Mouse (Mus musculus) erythroblast, embryonic 14.5 days (primary cell): ENCODE results near the gene Akr1c19. TPM values are rescaled to one million over a fixed set of nuclear protein-coding genes. Genes with fewer than 3 reads are reported as not detected.
A peak's percentile ranks its signal among the peaks of the same experiment; 100 is the strongest.
"Not testable (repeated sequence)": the region's sequence is repeated elsewhere in the genome, so short reads cannot be mapped to it uniquely, and the experiment has no call there.

Experiments
- H3K27me3 ChIP-seq: 2 replicates; pipeline ENCODE4 v1.6.1; 2012; ENCODE audit warnings: inconsistent platforms; ENCODE audit not compliant: control insufficient read depth
- H3K36me3 ChIP-seq: 2 replicates; pipeline ENCODE4 v1.6.1; 2012; ENCODE audit warnings: mild to moderate bottlenecking, inconsistent platforms; ENCODE audit not compliant: control insufficient read depth
- H3K4me1 ChIP-seq: 2 replicates; pipeline ENCODE4 v1.6.1; 2012; ENCODE audit warnings: inconsistent platforms; ENCODE audit not compliant: control insufficient read depth
- H3K4me3 ChIP-seq: replicated peaks from 2 replicates; pipeline ENCODE3; 2012; ENCODE audit warnings: moderate library complexity, mild to moderate bottlenecking, inconsistent platforms
- H3K9me3 ChIP-seq: 2 replicates; pipeline ENCODE4 v1.6.1; 2012; ENCODE audit warnings: low read length, inconsistent platforms, mixed read lengths; ENCODE audit not compliant: control insufficient read depth
- GATA1 ChIP-seq: IDR thresholded peaks from 2 replicates; pipeline ENCODE4 v1.6.1; 2012; ENCODE audit warnings: low read length, inconsistent platforms, mixed read lengths
- TAL1 ChIP-seq: IDR thresholded peaks from 3 replicates; pipeline ENCODE4 v1.6.1; 2012; ENCODE audit warnings: low read length, inconsistent platforms, mixed read lengths
- polyA plus RNA-seq: library from polyadenylated mRNA; stranded (reverse); fragments of >175 nt; gene quantifications from 2 replicates; pipeline ENCODE4 v1.2.3, GENCODE M21; 2012

Gene Akr1c19
- polyA plus RNA-seq, 1 experiment: 0.03 TPM

DNA sequence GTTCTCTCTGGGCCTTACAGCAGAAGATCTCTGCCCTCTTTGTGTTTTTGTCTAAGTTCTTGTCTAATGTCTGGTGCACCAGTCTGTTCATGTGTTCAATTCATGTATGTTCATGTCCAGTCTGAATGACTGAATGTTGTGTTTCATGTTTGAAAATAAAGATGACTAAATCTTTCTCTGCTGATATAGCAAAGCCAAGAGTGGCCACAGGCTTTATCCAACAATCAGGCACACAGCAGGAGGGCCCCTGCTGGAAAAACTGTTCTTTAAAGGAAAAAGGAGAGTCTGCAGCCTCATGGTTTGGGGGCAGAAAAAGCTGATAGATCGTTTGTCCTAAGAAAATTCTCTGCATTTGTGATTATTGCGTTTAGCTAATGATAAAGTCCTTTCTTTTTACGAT is 16.2 kb upstream of the Akr1c19 start:
- no peaks in the 10 kb centered on the region for H3K9me3 ChIP-seq
- TF ChIP-seq TAL1 (no peak), GATA1 (no peak)
- H3K27me3 ChIP-seq: no peaks in the 10 kb centered on the region
- no peaks in the 10 kb centered on the region for H3K4me1 ChIP-seq
- H3K36me3 ChIP-seq: no peaks in the 10 kb centered on the region
- H3K4me3 ChIP-seq: no peak overlapping the region

DNA sequence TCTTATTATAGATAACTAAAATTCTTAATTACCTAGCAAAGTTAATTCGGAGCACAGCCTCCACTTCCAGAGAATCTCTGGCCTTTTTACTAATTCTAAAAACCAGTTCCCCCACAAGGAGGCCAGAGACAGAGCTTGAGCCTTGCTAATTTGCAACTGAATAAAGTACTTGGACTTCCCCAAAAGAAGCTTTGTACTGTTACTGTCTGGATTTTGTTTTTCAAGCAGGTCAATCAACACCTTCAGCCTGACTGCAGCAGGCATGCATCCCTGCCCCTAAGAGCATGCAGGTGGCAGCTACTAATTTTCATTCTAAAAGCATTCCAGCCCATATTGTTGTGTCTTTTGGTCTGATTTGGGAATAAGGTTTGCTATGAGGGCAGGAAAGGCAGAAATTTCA is 13.0 kb upstream of the Akr1c19 start:
- H3K9me3 ChIP-seq, H3K36me3 ChIP-seq, H3K27me3 ChIP-seq, H3K4me1 ChIP-seq, H3K4me3 ChIP-seq: not testable (repeated sequence)

DNA sequence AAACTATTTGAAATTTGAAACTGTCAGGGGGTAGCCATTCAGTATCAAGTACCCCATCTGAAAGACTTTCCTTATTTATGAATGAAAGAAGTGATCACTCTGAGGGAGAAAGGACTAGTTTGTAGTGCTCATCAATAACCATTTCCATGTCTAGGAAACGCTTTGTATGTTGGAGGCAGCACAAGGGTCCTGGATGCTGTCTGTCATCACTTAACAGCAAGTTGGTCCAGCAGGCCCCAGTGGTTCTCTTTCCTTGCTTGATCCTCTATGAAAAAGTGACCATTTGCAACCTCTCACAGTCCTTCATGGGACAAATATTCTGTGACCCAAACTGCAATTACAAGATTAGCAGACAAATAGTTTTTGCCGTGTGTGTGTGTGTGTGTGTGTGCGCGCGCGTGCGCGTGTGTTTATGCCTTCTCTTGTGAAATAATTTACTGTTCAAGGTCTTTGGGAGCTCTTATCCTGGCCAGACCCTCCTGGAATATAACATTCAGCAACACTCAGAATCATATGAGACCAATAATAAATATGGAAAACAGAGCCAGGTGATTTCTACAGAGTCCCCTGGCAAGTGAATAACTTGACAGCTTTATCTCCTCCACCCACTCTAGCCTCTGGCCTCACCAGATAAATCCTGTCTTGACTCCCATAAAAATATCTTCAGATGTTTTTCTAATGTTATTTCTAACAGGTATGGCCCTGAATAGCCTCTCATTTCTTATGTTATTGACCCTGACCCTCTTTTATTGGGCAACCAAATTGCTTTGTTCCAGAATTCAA is 2.5 kb downstream of the Akr1c19 start:
- no peak for TF ChIP-seq TAL1
- no peak for TF ChIP-seq GATA1
- Histone ChIP-seq H3K4me3 (no peak overlapping the region), H3K4me1 (no peaks in the 10 kb centered on the region), H3K27me3 (no peaks in the 10 kb centered on the region), H3K9me3 (no peaks in the 10 kb centered on the region), H3K36me3 (no peaks in the 10 kb centered on the region)

- Histone ChIP-seq H3K36me3 (no peaks in the 10 kb centered on the region), H3K27me3 (no peaks in the 10 kb centered on the region), H3K9me3 (no peaks in the 10 kb centered on the region), H3K4me3 (no peak overlapping the region), H3K4me1 (no peaks in the 10 kb centered on the region)
- TF ChIP-seq GATA1 (no peak), TAL1 (no peak)
Observed at GRCm38 (mm10) chr13:4233135-4233534, 4.6 kb downstream of the Akr1c19 start.

GRCm38 (mm10) chr13:4233536-4234172 is 5.2 kb downstream of the Akr1c19 start:
- H3K27me3 ChIP-seq: no peaks in the 10 kb centered on the region
- TF ChIP-seq GATA1 (no peak), TAL1 (no peak)
- no peaks in the 10 kb centered on the region for H3K4me1 ChIP-seq
- no peaks in the 10 kb centered on the region; the same call in 1 of the 2 replicates for H3K36me3 ChIP-seq
- peak overlapping the region; percentile 38 for H3K4me3 ChIP-seq
- H3K9me3 ChIP-seq: no peaks in the 10 kb centered on the region

GRCm38 (mm10) chr13:4244861-4245559 is 16.5 kb downstream of the Akr1c19 start:
- no peaks in the 10 kb centered on the region for H3K27me3 ChIP-seq
- TF ChIP-seq GATA1: no peak
- TF ChIP-seq TAL1: no peak
- H3K36me3 ChIP-seq: no peaks in the 10 kb centered on the region; the same call in 1 of the 2 replicates
- H3K9me3 ChIP-seq: no peaks in the 10 kb centered on the region
- H3K4me1 ChIP-seq: no peaks in the 10 kb centered on the region
- no peak overlapping the region for H3K4me3 ChIP-seq

- H3K27me3 ChIP-seq: no peaks in the 10 kb centered on the region
- no peak overlapping the region for H3K4me3 ChIP-seq
- no peaks in the 10 kb centered on the region; the same call in 1 of the 2 replicates for H3K36me3 ChIP-seq
- no peaks in the 10 kb centered on the region for H3K9me3 ChIP-seq
- no peaks in the 10 kb centered on the region for H3K4me1 ChIP-seq
- TF ChIP-seq TAL1 (no peak), GATA1 (no peak)
Observed at GRCm38 (mm10) chr13:4249347-4249746, 20.8 kb downstream of the Akr1c19 start.

GRCm38 (mm10) chr13:4256894-4257293 is 28.4 kb downstream of the Akr1c19 start:
- H3K4me3 ChIP-seq, H3K27me3 ChIP-seq, H3K36me3 ChIP-seq, H3K9me3 ChIP-seq, H3K4me1 ChIP-seq: not testable (repeated sequence)

- Histone ChIP-seq H3K4me1 (no peaks in the 10 kb centered on the region), H3K4me3 (no peak overlapping the region), H3K36me3 (no peaks in the 10 kb centered on the region; the same call in 1 of the 2 replicates), H3K27me3 (no peaks in the 10 kb centered on the region), H3K9me3 (peaks cover 5% of the 10 kb centered on the region; the same call in 1 of the 2 replicates)
- TF ChIP-seq GATA1: no peak
- no peak for TF ChIP-seq TAL1
Observed at GRCm38 (mm10) chr13:4257349-4257748, 28.8 kb downstream of the Akr1c19 start.

DNA sequence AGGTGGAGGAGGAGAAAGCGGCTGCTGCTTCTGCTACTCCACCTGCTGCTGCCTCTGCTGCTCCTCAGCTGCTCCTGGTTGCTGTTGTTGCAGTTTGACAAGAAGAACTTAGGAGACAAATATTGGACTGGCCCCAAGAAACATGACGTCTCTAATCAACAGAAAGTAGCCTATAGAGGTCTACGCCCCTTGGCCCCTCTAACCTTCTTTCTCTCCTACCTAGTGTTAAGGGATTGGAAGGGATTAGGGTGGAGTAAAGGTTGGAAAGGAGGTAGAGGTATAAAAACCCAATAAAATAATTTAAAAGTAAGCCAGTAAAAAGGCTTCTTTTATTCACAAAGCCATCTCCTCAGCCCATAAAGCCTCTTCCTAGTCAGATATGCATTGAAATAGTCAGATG is 36.1 kb downstream of the Akr1c19 start:
- no peaks in the 10 kb centered on the region for H3K9me3 ChIP-seq
- no peaks in the 10 kb centered on the region for H3K27me3 ChIP-seq
- no peaks in the 10 kb centered on the region for H3K36me3 ChIP-seq
- TF ChIP-seq GATA1 (no peak), TAL1 (no peak)
- no peaks in the 10 kb centered on the region for H3K4me1 ChIP-seq
- H3K4me3 ChIP-seq: no peak overlapping the region
